Mouse (Mus musculus) liver, embryonic 15.5 days (tissue): ENCODE data around the gene Aadacl3. TPM values are rescaled to one million over a fixed set of nuclear protein-coding genes. Genes with fewer than 3 reads are reported as not detected.

Source experiments
- ATAC-seq: fragments of 200-750 bp; cut with Nextera tagmentation; 2 replicates; pipeline ENCODE4 v1.8.0; 2017; ENCODE audit warnings: moderate number of reproducible peaks, mild to moderate bottlenecking, moderate library complexity; ENCODE audit not compliant: insufficient read depth
- H3K27ac ChIP-seq: fragments of 300-500 bp; sonication (generic); replicated peaks from 2 replicates; pipeline ENCODE4 v1.5.1; 2015; ENCODE audit warnings: mild to moderate bottlenecking, inconsistent platforms
- H3K27me3 ChIP-seq: fragments of 300-500 bp; sonication (generic); 2 replicates; pipeline ENCODE4 v1.6.1; 2015; ENCODE audit warnings: mild to moderate bottlenecking, inconsistent platforms
- H3K36me3 ChIP-seq: fragments of 300-500 bp; sonication (generic); replicated peaks from 2 replicates; pipeline ENCODE4 v1.6.1; 2015; ENCODE audit warnings: moderate library complexity, mild to moderate bottlenecking, inconsistent platforms
- H3K4me1 ChIP-seq: fragments of 300-500 bp; sonication (generic); replicated peaks from 2 replicates; pipeline ENCODE4 v1.6.1; 2015; ENCODE audit warnings: inconsistent platforms
- H3K4me2 ChIP-seq: fragments of 300-500 bp; sonication (generic); 2 replicates; pipeline ENCODE4 v1.6.1; 2015; ENCODE audit warnings: moderate library complexity, mild to moderate bottlenecking, inconsistent platforms
- H3K4me3 ChIP-seq: fragments of 300-500 bp; sonication (generic); replicated peaks from 2 replicates; pipeline ENCODE4 v1.5.1; 2015; ENCODE audit warnings: mild to moderate bottlenecking, inconsistent platforms
- H3K9ac ChIP-seq: fragments of 300-500 bp; sonication (generic); 2 replicates; pipeline ENCODE4 v1.6.1; 2015; ENCODE audit warnings: moderate library complexity, mild to moderate bottlenecking, inconsistent platforms
- H3K9me3 ChIP-seq: fragments of 300-500 bp; sonication (generic); replicated peaks from 2 replicates; pipeline ENCODE4 v1.6.1; 2016; ENCODE audit warnings: inconsistent platforms
- whole genome bisulfite sequencing: fragments of 180-500 bp; shearing (Covaris S2); methylation state at CpG from one replicate; pipeline ENCODE4 v1.1.7; 2015; ENCODE audit warnings: mixed read lengths; ENCODE audit not compliant: insufficient replicate concordance; 5-methylcytosine and 5-hydroxymethylcytosine counted together
- polyA plus RNA-seq: library from polyadenylated mRNA; unstranded; fragments of >200 nt; fragmentation: Nextera tagmentation; extraction: Ambion mirVana; gene quantifications from 2 replicates; pipeline ENCODE4 v1.2.1, GENCODE M21; 2015

The Aadacl3 gene
- polyA plus RNA-seq, 1 experiment from 2014 or later: not detected

DNA sequence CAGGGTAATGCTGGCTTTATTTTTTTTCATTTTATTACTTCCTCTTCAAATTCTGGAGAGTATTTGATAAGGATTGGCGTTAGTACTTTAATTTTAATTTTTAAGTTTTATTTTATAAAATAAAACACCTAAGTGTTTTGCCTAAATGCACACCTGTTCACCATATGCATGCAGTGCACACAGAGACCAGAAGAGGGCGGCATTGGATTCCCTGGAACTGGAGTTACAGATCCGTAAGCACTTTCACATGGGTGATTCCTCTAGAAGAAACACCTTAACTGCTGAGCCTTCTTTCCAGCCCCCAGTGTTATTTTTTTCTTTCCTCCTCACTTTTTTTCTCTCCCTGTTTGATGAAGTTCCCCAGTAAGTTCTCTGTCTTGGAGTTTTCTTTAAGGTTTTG is 34.7 kb downstream of the Aadacl3 start:
- no peak overlapping the region for H3K4me3 ChIP-seq
- H3K9ac ChIP-seq: no peak overlapping the region
- H3K36me3 ChIP-seq: no peaks in the 10 kb centered on the region
- ATAC-seq: no peak
- no peaks in the 10 kb centered on the region for H3K4me1 ChIP-seq
- no peaks in the 10 kb centered on the region for H3K27me3 ChIP-seq
- 15% methylated on average over 3 of the region's 3 CpGs for WGBS
- H3K9me3 ChIP-seq: no peaks in the 10 kb centered on the region; the same call in 1 of the 2 replicates
- no peak overlapping the region for H3K27ac ChIP-seq
- H3K4me2 ChIP-seq: no peak overlapping the region

DNA sequence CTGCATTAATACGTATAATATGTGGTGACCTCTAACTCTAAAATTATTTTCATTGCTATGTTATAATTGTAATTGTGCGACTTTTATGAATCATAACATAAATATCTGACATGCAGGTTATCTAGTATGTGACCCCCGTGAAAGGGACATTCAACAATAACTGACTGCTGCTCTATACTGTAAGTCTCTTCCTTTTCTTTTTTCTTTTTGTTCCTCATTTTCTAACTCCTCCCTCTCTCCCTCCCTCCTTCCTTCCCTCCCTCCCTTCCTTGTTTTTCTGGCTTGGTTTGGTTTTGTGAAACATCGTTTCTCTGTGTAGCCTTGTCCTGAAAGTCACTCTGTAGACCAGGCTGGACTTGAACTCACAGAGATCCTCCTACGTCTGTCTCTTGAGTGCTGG is 39.0 kb downstream of the Aadacl3 start:
- no peak for ATAC-seq
- Histone ChIP-seq H3K27me3 (no peaks in the 10 kb centered on the region), H3K9ac (no peak overlapping the region), H3K9me3 (no peaks in the 10 kb centered on the region; the same call in 1 of the 2 replicates), H3K4me1 (no peaks in the 10 kb centered on the region), H3K4me2 (no peak overlapping the region), H3K4me3 (no peak overlapping the region), H3K36me3 (no peaks in the 10 kb centered on the region), H3K27ac (no peak overlapping the region)
- 42% methylated on average over 5 of the region's 5 CpGs for whole genome bisulfite sequencing

DNA sequence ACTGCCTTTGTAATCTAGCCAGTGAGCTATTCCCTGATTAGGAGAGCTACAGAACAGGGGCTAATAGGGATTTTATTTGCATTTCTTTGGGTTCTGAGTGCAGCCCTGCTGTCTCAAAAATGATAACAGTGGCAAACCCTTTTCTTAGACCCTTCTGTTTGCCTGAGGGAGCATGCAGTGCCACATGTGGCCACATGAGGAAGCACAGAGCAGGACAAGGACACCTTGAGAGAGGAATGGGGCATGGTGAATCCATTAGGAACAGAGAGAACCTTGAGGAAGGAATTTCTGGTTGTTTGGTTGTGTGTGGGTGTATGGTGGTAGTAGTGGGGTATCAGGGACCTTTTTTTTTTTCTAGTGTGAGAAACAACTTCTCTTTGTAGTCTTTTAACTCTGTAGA is 42.9 kb downstream of the Aadacl3 start:
- no peaks in the 10 kb centered on the region for H3K9me3 ChIP-seq
- no peak overlapping the region for H3K9ac ChIP-seq
- no peak for ATAC-seq
- H3K27me3 ChIP-seq: no peaks in the 10 kb centered on the region
- H3K27ac ChIP-seq: no peak overlapping the region
- H3K4me3 ChIP-seq: no peak overlapping the region
- no peak overlapping the region for H3K4me2 ChIP-seq
- H3K36me3 ChIP-seq: no peaks in the 10 kb centered on the region
- H3K4me1 ChIP-seq: no peaks in the 10 kb centered on the region

DNA sequence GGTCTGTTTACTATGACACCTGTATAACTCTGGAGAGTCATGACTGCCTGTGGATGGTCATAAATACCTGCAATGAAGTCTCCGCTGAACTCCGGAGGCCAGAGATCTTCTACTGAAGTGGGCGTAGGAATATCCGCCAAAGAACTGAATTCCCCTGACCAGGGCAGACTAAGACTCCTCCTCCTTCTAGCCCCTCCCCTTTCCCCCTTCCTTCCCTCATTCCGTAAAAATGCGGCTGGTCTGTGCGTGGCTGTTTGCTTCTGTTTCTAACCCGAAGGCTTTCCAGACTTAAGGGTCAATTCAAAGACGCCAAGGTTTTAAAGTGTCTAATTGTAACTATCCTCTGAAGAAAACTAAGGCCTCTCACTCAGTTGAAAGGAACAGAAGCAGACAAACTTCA is 55.3 kb downstream of the Aadacl3 start, which contains the start of gene Pramef12:
Pramef12 (minus strand) TSS at position 175 of the 400 bp plus-strand sequence.
- no peaks in the 10 kb centered on the region for H3K27me3 ChIP-seq
- H3K9me3 ChIP-seq: no peaks in the 10 kb centered on the region
- ATAC-seq: no peak
- H3K4me3 ChIP-seq: no peak within 1 kb of the TSS
- no peaks in the 10 kb centered on the region for H3K36me3 ChIP-seq
- H3K4me1 ChIP-seq: no peaks in the 10 kb centered on the region
- H3K9ac ChIP-seq: no peak within 1 kb of the TSS
- no peak within 1 kb of the TSS for H3K27ac ChIP-seq
- WGBS: 60% methylated on average over 9 of the region's 9 CpGs
- H3K4me2 ChIP-seq: no peak within 1 kb of the TSS

DNA sequence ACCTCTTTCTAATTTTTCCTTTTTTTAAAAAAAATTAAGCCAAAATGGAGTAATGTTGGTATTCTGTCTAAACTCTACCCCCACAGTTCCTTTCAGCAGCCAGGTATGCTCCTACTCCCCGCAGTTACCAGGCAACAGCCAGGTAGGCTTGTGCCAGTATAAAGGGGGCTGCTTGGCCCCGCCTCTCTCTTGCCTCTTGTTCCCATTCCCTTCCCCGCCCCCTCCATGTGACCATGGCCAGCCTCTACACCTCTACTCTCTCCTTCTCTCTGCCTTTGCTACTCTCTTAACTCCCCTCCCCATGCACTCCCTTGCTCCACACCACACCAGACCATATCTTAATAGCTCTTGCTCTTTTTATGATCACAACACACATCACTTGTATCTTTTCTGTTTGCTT is 57.3 kb downstream of the Aadacl3 start:
- Histone ChIP-seq H3K9me3 (no peaks in the 10 kb centered on the region), H3K36me3 (no peaks in the 10 kb centered on the region), H3K9ac (no peak overlapping the region), H3K4me3 (no peak overlapping the region), H3K27me3 (no peaks in the 10 kb centered on the region), H3K4me1 (no peaks in the 10 kb centered on the region), H3K4me2 (no peak overlapping the region), H3K27ac (no peak overlapping the region)
- WGBS: 43% methylated on average over 3 of the region's 3 CpGs
- no peak for ATAC-seq

DNA sequence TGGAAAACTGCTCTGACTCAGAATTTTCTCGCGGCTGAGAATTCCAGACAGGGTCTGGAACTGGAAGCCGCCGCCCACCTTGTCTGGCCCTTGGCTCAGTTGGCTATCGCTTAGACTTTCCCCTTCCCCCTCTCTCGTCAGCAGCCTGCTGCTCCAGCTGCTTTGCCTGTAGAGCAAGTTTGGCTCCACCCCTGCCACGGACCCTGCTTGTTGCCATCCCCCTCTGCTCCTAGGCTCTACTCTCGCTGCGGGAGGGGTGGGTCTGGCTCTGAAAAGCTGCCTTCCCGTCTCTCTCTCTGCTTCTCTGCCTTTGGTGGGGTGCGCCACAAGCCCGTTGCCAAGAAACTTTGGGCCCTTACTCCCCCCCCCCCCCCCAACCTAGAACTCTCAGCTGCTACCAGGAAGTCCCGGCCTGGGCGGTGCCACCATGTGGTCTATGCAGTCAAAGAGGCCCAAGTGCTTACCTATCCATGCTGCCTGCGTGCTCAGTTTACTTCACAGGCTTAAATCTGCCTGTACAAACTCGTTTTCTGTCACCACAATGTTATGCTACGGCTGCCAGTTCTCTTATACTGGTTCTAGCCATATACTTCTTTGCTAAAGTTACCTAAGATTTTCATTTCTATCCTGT is 59.0 kb downstream of the Aadacl3 start:
- no peaks in the 10 kb centered on the region for H3K27me3 ChIP-seq
- no peaks in the 10 kb centered on the region for H3K9me3 ChIP-seq
- no peaks in the 10 kb centered on the region for H3K36me3 ChIP-seq
- 0 out of 2 replicates have a peak overlapping the region, but pooled peaks have one; percentile 12 for H3K4me3 ChIP-seq
- H3K4me2 ChIP-seq: peak overlapping the region; percentile 45
- H3K27ac ChIP-seq: no peak overlapping the region
- WGBS: 4% methylated on average over 16 of the region's 17 CpGs
- no peaks in the 10 kb centered on the region for H3K4me1 ChIP-seq
- no peak for ATAC-seq
- H3K9ac ChIP-seq: no peak overlapping the region

Other genes starting within 250 kb of the Aadacl3 start
- gene Pramel5, start 183.3 kb downstream of the Aadacl3 start, polyA plus RNA-seq: not detected in 2 replicates
- not detected in 2 replicates for gene Gm13128, start 133.5 kb downstream of the Aadacl3 start, polyA plus RNA-seq
- not detected in 2 replicates for gene Gm13119, start 105.8 kb downstream of the Aadacl3 start, polyA plus RNA-seq
- not detected in 2 replicates for gene Pramef20, start 85.8 kb downstream of the Aadacl3 start, polyA plus RNA-seq
- gene Pramef12, start 55.3 kb downstream of the Aadacl3 start, polyA plus RNA-seq: not detected in 2 replicates
- not detected in 2 replicates for gene 1700012P22Rik, start 25.0 kb downstream of the Aadacl3 start, polyA plus RNA-seq
- not detected in 2 replicates for gene Gm9944, start 10.4 kb downstream of the Aadacl3 start, polyA plus RNA-seq
- gene 9430007A20Rik, start 56.1 kb upstream of the Aadacl3 start, polyA plus RNA-seq: not detected in 2 replicates
- gene Gm13124, start 101.4 kb upstream of the Aadacl3 start, polyA plus RNA-seq: not detected in 2 replicates
- not detected in 2 replicates for gene Aadacl4, start 150.0 kb upstream of the Aadacl3 start, polyA plus RNA-seq
- not detected in 2 replicates for gene Gm436, start 222.6 kb upstream of the Aadacl3 start, polyA plus RNA-seq